In the genomic region with DNA sequence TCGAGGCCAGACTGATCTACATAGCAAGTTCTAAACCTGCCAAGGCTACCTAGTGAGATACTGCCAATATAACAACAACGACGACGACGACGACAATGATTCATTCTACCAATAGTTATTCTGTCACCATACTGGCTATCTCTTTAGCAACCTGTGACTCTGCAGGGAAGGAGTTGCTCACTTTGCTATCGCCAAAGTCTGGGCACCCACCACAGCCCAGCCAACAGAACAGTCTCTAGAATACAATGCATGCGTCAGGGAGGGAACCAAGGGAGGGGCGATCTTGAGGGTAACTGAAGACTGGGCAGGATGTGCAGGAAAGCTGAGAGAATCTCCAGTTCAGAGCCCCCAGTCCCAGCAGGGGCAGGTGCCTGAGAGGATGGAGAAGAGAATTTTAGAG, we compare ENCODE assay signal across 8 mouse cellular contexts. TPM values are rescaled to one million over a fixed set of nuclear protein-coding genes. Genes with fewer than 3 reads are reported as not detected.
DNase-seq lines count a peak whose midpoint lies in the region; ATAC-seq and TF ChIP-seq lines count a peak whose summit lies in the region.

No protein-coding gene starts in this region.

- no peak overlapping the region for H3K9ac ChIP-seq in embryonic facial prominence, embryonic 15.5 days
- peak overlapping the region; percentile 11 for H3K9ac ChIP-seq in midbrain, embryonic 15.5 days

- TF ChIP-seq CTCF in layer of hippocampus, adult 2 months (conservative IDR thresholded peaks at IDR 0.05), result no peak

- H3K36me3 ChIP-seq in embryonic facial prominence, embryonic 15.5 days, result no peaks in the 10 kb centered on the region
- H3K36me3 ChIP-seq in midbrain, embryonic 15.5 days (replicated peaks), result no peaks in the 10 kb centered on the region

- H3K27me3 ChIP-seq in embryonic facial prominence, embryonic 15.5 days, result no peaks in the 10 kb centered on the region
- H3K27me3 ChIP-seq in midbrain, embryonic 15.5 days (replicated peaks), result no peaks in the 10 kb centered on the region

- H3K27ac ChIP-seq in layer of hippocampus, adult 2 months, result peak overlapping the region; percentile 97
- H3K27ac ChIP-seq in embryonic facial prominence, embryonic 15.5 days (replicated peaks), result 0 out of 2 replicates have a peak overlapping the region, but pooled peaks have one; percentile 100
- peak overlapping the region; percentile 99 for H3K27ac ChIP-seq in midbrain, embryonic 15.5 days

- peak overlapping the region; percentile 99 for H3K4me2 ChIP-seq in embryonic facial prominence, embryonic 15.5 days (replicated peaks)
- peak overlapping the region; percentile 100 for H3K4me2 ChIP-seq in midbrain, embryonic 15.5 days

- ATAC-seq in embryonic facial prominence, embryonic 15.5 days (ENCODE audit: insufficient number of reproducible peaks, low FRiP score, low TSS enrichment, low read depth), result no peak
- ATAC-seq in midbrain, embryonic 15.5 days (replicated peaks), result no peak

- WGBS in embryonic facial prominence, embryonic 15.5 days, result 11% methylated on average over 9 of the region's 9 CpGs
- 7% methylated on average over 9 of the region's 9 CpGs for WGBS in midbrain, embryonic 15.5 days

- H3K9me3 ChIP-seq in embryonic facial prominence, embryonic 15.5 days (replicated peaks), result no peaks in the 10 kb centered on the region
- no peaks in the 10 kb centered on the region for H3K9me3 ChIP-seq in midbrain, embryonic 15.5 days

- peaks cover 52% of the 10 kb centered on the region for H3K4me1 ChIP-seq in embryonic facial prominence, embryonic 15.5 days
- peaks cover 49% of the 10 kb centered on the region for H3K4me1 ChIP-seq in midbrain, embryonic 15.5 days

- no peak for DNase-seq in layer of hippocampus, adult 2 months (ENCODE audit: low spot score in 2 of 2)
- no peak for DNase-seq in layer of hippocampus, postnatal 36 days
- peak; percentile 27 for DNase-seq in induced T-regulatory cell, adult 2 months (ENCODE audit: low read depth)
- DNase-seq in layer of hippocampus, adult 9-10 months (ENCODE audit: low spot score), result no peak
- no peak for DNase-seq in right cerebral cortex, postnatal 4 days
- no peak for DNase-seq in right cerebral cortex, adult 2 months (ENCODE audit: low spot score in 2 of 2)

- H3K4me3 ChIP-seq in layer of hippocampus, adult 2 months, result peak overlapping the region; percentile 49
- peak overlapping the region; percentile 28 for H3K4me3 ChIP-seq in embryonic facial prominence, embryonic 15.5 days (replicated peaks)
- peak overlapping the region; percentile 26 for H3K4me3 ChIP-seq in midbrain, embryonic 15.5 days

RNA-seq across cellular contexts. Expression of a gene that starts 32.6 kb away (rescaled TPM):
- 10 to 100 TPM; 45.6 to 55.5 TPM for total RNA-seq in layer of hippocampus, adult 2 months (2021)
- 10 to 100 TPM; 50.8 to 52.0 TPM for total RNA-seq in layer of hippocampus, postnatal 36 days (2021)
- polyA plus RNA-seq in embryonic facial prominence, embryonic 15.5 days (2015; fragmentation: Nextera tagmentation; extraction: Ambion mirVana), result 3.0 and 4.1 TPM in 2 replicates
- 2.2 TPM in 2 replicates for polyA plus RNA-seq in midbrain, embryonic 15.5 days (2015; fragmentation: Nextera tagmentation; extraction: Ambion mirVana)
